Mouse (Mus musculus) liver, embryonic 12.5 days (tissue): ENCODE results near the gene Med12. TPM values are rescaled to one million over a fixed set of nuclear protein-coding genes. Genes with fewer than 3 reads are reported as not detected.

Source experiments
- ATAC-seq: fragments of 200-750 bp; cut with Nextera tagmentation; 2 replicates; pipeline ENCODE4 v1.8.0; 2017; ENCODE audit warnings: moderate number of reproducible peaks, mild to moderate bottlenecking, moderate library complexity
- H3K27ac ChIP-seq: fragments of 300-500 bp; sonication (generic); 2 replicates; pipeline ENCODE4 v1.5.1; 2016; ENCODE audit warnings: mild to moderate bottlenecking
- H3K27me3 ChIP-seq: fragments of 300-500 bp; sonication (generic); replicated peaks from 2 replicates; pipeline ENCODE4 v1.6.1; 2016; ENCODE audit warnings: mild to moderate bottlenecking, moderate library complexity
- H3K36me3 ChIP-seq: fragments of 300-500 bp; sonication (generic); 2 replicates; pipeline ENCODE4 v1.6.1; 2016; ENCODE audit warnings: mild to moderate bottlenecking, moderate library complexity
- H3K4me1 ChIP-seq: fragments of 300-500 bp; sonication (generic); 2 replicates; pipeline ENCODE4 v1.6.1; 2016
- H3K4me2 ChIP-seq: fragments of 300-500 bp; sonication (generic); 2 replicates; pipeline ENCODE4 v1.6.1; 2016; ENCODE audit warnings: mild to moderate bottlenecking, moderate library complexity
- H3K4me3 ChIP-seq: fragments of 300-500 bp; sonication (generic); 2 replicates; pipeline ENCODE4 v1.5.1; 2016; ENCODE audit warnings: mild to moderate bottlenecking, moderate library complexity
- H3K9ac ChIP-seq: fragments of 300-500 bp; sonication (generic); 2 replicates; pipeline ENCODE4 v1.6.1; 2016; ENCODE audit warnings: mild to moderate bottlenecking, moderate library complexity
- H3K9me3 ChIP-seq: fragments of 300-500 bp; sonication (generic); replicated peaks from 2 replicates; pipeline ENCODE4 v1.6.1; 2016; ENCODE audit warnings: mild to moderate bottlenecking, moderate library complexity
- WGBS: fragments of 180-500 bp; shearing (Covaris S2); methylation state at CpG from one replicate; pipeline ENCODE4 v1.1.7; 2016; ENCODE audit not compliant: insufficient replicate concordance; 5-methylcytosine and 5-hydroxymethylcytosine counted together
- polyA plus RNA-seq: library from polyadenylated mRNA; unstranded; fragments of >200 nt; fragmentation: Nextera tagmentation; extraction: Ambion mirVana; gene quantifications from 2 replicates; pipeline ENCODE4 v1.2.1, GENCODE M21; 2016

The Med12 gene
- polyA plus RNA-seq: 24.8 and 28.5 TPM in 2 replicates

DNA sequence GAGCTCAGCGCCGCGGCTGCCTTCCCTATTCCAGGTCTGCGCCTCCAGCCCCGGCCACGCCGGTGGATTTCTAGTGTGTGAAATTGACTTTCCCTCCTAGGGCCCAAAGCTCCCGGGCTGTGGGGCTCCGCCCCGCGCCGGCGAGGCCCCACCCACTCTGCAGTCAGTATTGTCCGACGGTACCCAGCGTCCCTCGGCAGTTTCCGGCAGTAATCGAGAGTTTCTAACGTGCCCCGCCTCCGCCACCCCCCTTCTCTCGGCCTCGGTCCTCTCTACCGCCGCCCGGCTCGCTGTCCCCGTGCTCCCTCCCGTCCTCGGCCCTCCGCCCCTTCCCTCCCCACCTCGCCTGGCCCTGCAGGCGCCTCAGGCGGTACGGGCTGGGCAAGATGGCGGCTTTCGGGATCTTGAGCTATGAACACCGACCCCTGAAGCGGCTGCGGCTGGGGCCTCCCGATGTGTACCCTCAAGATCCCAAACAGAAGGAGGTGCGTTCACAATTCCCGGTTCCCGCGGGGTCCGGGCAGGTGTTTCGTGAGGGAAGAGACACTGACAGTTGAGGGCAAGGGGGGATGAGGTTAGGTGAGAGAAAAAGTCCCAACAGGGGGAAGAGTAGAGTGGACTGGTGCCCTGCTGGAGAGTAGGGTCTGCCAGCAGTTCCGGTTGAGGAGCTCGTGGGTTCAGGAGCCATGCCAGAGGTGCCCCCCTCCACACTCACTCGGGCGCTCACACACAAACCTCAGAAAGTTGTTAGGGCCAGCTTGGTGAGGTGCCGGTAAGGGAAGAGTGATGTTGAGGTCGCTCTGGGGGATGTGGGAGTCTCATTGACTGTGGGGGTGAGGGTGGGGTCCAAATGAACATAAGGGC lies at the start of gene Med12:
Med12 (plus strand) TSS at position 156 of the 864 bp plus-strand sequence.
- Histone ChIP-seq H3K9me3 (no peaks in the 10 kb centered on the region), H3K4me1 (peaks cover 25% of the 10 kb centered on the region), H3K27me3 (peaks cover 20% of the 10 kb centered on the region), H3K27ac (peak within 1 kb of the TSS; percentile 86), H3K9ac (peak within 1 kb of the TSS; percentile 78), H3K4me3 (peak within 1 kb of the TSS; percentile 67), H3K4me2 (peak within 1 kb of the TSS; percentile 60), H3K36me3 (peaks cover 36% of the 10 kb centered on the region)
- WGBS: 8% methylated on average over 52 of the region's 54 CpGs
- ATAC-seq: peak; percentile 96

DNA sequence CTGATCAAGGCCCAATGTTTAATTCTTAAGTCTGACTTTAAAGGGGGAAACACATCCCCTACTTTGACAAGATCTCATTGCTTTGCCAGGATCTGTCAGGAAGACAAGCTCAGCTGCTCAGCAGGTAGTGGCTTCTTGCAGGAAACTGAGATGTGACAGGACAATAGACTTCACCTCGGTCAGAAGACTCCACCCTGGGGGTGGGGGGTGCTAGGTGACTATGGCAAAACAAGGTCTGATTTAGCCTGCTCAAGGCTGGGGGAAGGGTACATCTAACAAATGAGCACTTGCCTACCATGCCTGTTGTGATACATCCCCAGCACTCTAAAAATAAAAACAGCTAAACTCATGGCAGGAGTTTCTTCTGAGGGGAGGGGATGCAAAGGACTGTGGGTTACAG lies 28.8 kb upstream of the Med12 start:
- no peak for ATAC-seq
- H3K4me1 ChIP-seq: no peaks in the 10 kb centered on the region
- H3K9ac ChIP-seq: no peak overlapping the region
- H3K27me3 ChIP-seq: peaks cover 19% of the 10 kb centered on the region; the same call in 1 of the 2 replicates
- H3K36me3 ChIP-seq: no peaks in the 10 kb centered on the region
- WGBS: 5% methylated on average over 1 of the region's 1 CpGs
- H3K4me3 ChIP-seq: no peak overlapping the region
- H3K27ac ChIP-seq: no peak overlapping the region
- no peaks in the 10 kb centered on the region for H3K9me3 ChIP-seq
- H3K4me2 ChIP-seq: no peak overlapping the region

DNA sequence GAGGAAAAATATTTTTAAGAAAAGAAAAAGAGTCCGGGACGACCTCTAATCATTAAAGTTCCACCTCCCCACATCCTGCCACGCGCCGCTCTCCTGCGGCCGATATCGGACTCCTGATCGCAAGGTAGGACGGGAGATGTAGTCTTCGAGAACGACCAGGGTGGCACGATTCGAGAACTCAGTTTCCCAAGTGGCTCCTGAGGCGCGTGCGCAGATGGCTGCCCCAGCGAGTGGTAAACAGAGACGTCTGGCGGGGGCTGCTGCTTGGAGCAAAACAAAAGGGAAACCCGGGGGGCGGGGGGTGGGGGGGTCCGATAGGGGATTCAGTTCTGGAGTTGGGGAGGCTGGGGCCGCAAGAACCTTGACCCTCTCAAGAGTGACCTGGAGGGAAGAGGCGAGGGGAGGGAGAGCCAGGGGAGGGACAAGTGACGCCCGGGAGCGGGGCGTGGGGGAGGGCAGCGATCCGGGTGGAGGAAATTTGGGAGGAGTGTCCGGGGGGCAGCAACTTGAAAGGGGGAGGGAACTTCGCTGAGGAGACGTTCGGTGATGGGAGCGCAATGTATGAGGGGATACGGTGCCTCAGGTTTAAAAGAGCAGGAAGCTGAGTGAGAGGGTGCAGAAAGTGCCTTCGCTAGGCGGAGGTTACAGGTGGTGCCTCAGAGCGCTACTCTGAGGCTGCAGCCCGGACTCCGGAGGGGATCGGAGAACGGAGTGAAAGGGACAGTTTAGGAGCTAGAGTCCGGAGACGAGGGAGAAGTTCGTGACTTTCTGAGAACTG lies 19.7 kb upstream of the Med12 start, which contains the start of gene Foxo4:
Foxo4 (plus strand) TSS at position 577 of the 778 bp plus-strand sequence.
- Histone ChIP-seq H3K4me3 (peak within 1 kb of the TSS; percentile 68), H3K27ac (peak within 1 kb of the TSS; percentile 84), H3K9ac (peak within 1 kb of the TSS; percentile 81), H3K4me1 (peaks cover 18% of the 10 kb centered on the region; the same call in 1 of the 2 replicates), H3K4me2 (peak within 1 kb of the TSS; percentile 78), H3K27me3 (peaks cover 13% of the 10 kb centered on the region; the same call in 1 of the 2 replicates), H3K9me3 (no peaks in the 10 kb centered on the region; the same call in 1 of the 2 replicates), H3K36me3 (peaks cover 15% of the 10 kb centered on the region)
- WGBS: 8% methylated on average over 47 of the region's 47 CpGs
- peak; percentile 93 for ATAC-seq

DNA sequence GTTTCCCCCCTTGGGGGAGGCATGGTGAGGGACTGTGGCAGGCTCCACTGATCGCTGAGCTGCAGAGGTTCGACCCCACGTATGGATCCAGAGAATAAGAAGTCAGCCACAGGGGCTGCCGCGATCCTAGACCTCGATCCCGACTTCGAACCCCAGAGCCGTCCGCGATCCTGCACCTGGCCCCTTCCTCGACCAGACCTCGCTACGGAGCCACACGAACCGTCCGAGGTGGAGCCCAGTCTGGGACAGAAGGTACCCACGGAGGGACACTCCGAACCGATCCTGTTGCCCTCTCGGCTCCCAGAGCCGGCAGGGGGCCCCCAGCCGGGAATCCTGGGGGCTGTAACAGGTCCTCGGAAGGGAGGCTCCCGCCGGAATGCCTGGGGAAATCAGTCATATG lies 19.1 kb upstream of the Med12 start:
- Histone ChIP-seq H3K27ac (peak overlapping the region; percentile 84), H3K9ac (peak overlapping the region; percentile 81), H3K9me3 (no peaks in the 10 kb centered on the region; the same call in 1 of the 2 replicates), H3K4me1 (peaks cover 18% of the 10 kb centered on the region; the same call in 1 of the 2 replicates), H3K27me3 (peaks cover 13% of the 10 kb centered on the region; the same call in 1 of the 2 replicates), H3K4me3 (peak overlapping the region; percentile 68), H3K4me2 (peak overlapping the region; percentile 78), H3K36me3 (peaks cover 20% of the 10 kb centered on the region)
- peak; percentile 24 for ATAC-seq
- WGBS: 5% methylated on average over 26 of the region's 26 CpGs

DNA sequence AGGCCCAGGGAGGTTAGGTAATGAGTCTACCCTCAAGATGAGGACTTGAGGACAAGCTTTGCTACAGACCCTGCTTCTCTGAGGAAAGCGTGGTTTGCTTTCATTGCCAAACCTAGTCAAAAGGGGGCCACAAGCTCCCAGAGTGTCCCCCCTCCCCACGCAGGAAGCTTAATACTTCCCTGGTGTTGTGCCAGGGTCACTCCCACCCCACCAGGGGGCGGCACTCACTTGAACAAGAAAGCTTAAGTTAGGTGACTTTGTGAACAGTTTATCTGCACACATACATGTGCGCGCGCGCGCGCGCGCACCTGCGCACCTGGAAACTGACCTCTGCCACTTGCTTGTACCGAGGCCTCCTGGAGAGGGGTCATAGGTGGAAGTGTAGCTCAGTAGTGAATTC lies 17.2 kb upstream of the Med12 start:
- no peak for ATAC-seq
- Histone ChIP-seq H3K36me3 (peaks cover 20% of the 10 kb centered on the region), H3K27ac (no peak overlapping the region), H3K4me3 (no peak overlapping the region), H3K9me3 (no peaks in the 10 kb centered on the region; the same call in 1 of the 2 replicates), H3K4me1 (peaks cover 30% of the 10 kb centered on the region), H3K9ac (no peak overlapping the region), H3K4me2 (peak overlapping the region; percentile 78; the same call in 1 of the 2 replicates), H3K27me3 (peaks cover 13% of the 10 kb centered on the region; the same call in 1 of the 2 replicates)
- 75% methylated on average over 13 of the region's 13 CpGs for WGBS

DNA sequence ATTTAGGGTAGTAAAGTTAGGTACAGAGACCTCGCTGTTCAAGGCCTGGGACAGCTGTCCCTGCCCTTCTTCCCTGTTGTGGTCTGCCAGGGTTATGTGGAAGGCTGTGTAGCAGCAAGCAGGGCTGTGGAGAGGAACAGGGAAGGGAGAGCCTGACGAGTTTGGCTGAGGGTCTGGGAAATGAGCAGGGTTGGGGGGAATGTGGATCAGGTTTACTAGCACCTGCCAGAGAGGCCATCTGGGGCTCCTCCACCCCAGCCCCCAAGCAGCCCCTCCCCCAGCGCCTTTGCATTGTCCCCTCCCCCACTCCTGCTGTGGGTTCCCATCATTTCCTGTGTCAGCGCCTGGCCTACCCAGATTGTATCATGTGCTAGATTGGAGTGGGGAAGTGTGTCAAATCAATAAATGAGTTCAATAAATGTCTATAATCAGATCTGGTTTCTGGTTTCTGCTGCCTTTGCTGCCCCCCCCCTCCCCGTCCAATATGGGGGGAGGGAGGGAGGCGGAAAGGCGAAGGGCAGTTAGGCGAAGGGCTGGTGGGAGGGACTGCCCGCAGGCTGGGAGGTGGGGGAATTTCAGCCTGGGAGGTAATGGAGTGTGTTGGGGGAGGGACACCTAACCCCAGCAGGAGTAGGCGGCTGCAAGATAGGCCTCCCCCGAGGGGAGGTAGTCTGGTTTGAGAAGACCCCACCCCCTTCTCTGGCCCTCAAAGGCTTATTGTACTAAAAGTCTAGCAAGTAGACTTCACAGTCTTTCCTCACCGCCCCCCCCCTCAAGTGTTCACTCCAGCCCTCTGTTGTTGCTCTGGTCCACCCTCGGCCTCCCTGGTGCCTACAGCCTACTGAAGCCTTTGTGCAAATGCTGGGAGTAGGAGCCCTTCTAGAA lies 13.1 kb upstream of the Med12 start:
- WGBS: 21% methylated on average over 11 of the region's 13 CpGs
- Histone ChIP-seq H3K4me2 (peak overlapping the region; percentile 28), H3K4me3 (no peak overlapping the region), H3K9ac (no peak overlapping the region), H3K9me3 (no peaks in the 10 kb centered on the region), H3K27ac (0 out of 2 replicates have a peak overlapping the region, but pooled peaks have one; percentile 30), H3K36me3 (peaks cover 20% of the 10 kb centered on the region), H3K27me3 (peaks cover 9% of the 10 kb centered on the region; the same call in 1 of the 2 replicates), H3K4me1 (peaks cover 37% of the 10 kb centered on the region)
- ATAC-seq: peak; percentile 57

DNA sequence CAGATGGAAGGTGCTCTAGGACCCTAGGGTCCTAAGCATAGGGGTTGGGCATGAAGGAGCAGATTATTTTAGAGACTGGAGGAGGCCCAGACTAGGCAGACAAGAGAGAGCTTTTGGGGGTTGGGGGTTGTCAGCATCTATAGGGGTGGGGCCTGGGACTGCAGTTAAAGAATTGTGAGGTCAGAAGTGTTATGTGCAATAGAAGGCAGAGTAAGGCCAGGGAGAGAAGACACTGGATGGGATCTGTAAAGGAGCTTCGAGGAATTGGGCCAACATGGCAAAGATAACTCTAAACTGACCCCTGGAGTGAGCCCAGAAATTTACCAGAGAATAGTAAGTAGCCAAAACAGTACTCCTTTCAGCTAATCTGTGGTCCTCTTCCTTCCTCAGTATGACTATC lies 9.9 kb upstream of the Med12 start, which contains the start of gene Gm614:
Gm614 (minus strand) TSS at position 101 of the 400 bp plus-strand sequence.
- peaks cover 19% of the 10 kb centered on the region for H3K27me3 ChIP-seq
- H3K4me3 ChIP-seq: no peak within 1 kb of the TSS
- H3K4me1 ChIP-seq: peaks cover 43% of the 10 kb centered on the region
- WGBS: 100% methylated on average over 1 of the region's 1 CpGs
- no peak within 1 kb of the TSS for H3K4me2 ChIP-seq
- no peaks in the 10 kb centered on the region for H3K9me3 ChIP-seq
- H3K27ac ChIP-seq: no peak within 1 kb of the TSS
- peaks cover 7% of the 10 kb centered on the region for H3K36me3 ChIP-seq
- H3K9ac ChIP-seq: no peak within 1 kb of the TSS
- ATAC-seq: no peak

DNA sequence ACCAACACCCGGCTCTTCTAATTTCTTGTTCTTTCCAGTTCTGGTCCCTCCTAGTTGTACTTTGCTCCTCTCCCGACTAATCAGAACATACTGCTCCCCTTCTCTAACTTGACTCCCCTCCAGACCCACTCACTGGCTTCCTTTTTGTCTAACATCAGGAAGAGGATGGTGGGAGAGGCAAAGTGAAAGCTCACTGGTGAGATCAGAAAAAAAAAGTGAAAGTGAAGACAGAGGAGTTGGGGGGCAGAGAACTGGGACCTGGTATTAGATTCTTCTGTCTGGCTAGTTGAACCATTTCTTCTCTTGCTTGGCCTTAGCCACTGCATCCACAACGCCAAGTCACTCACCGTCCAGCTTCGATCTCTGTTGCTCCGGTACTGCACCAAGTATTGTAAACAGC lies 7.2 kb upstream of the Med12 start:
- no peaks in the 10 kb centered on the region for H3K9me3 ChIP-seq
- no peak overlapping the region for H3K9ac ChIP-seq
- H3K4me2 ChIP-seq: no peak overlapping the region
- H3K27me3 ChIP-seq: peaks cover 19% of the 10 kb centered on the region
- peaks cover 31% of the 10 kb centered on the region for H3K4me1 ChIP-seq
- no peak overlapping the region for H3K4me3 ChIP-seq
- WGBS: 82% methylated on average over 6 of the region's 6 CpGs
- H3K27ac ChIP-seq: no peak overlapping the region
- ATAC-seq: no peak
- no peaks in the 10 kb centered on the region for H3K36me3 ChIP-seq

DNA sequence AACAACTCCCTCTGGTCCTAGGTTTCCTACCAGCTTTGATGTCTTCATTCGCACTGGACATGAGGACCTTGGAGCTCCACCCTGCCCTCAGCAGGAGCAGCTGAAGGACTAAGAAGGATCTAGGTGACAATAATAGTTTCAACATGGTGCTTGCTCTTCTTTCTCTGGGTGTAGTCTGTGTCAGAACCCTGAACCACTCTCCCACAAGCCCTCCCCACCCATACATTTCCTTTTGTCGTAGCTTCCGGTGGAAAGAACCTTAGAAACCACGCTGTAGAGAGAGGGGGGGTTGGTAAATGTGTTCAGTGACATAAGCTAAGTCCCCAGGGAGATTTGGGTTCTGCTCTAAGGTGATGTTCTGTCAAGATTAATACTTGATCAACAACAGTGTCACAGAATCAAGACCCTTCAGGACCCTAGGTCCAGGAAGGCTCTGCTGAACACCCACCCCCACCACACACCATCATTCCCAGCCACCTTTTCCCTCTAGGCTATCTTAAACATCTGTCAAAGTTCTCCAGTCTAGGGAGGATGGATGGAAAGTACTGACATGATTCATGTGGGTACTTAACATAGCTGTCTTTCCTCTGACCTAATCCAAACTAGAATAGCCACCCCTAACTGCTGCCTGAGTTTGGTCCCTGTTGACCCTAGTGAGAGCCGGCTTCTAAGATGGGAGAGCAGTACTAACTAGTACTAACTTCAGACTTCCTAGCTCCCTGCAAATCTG lies 5.6 kb upstream of the Med12 start, which contains the start of gene Il2rg:
Il2rg (minus strand) TSS at position 231 of the 730 bp plus-strand sequence.
- WGBS: 11% methylated on average over 5 of the region's 5 CpGs
- H3K27me3 ChIP-seq: peaks cover 25% of the 10 kb centered on the region
- no peak within 1 kb of the TSS for H3K27ac ChIP-seq
- H3K9me3 ChIP-seq: no peaks in the 10 kb centered on the region
- no peak within 1 kb of the TSS for H3K9ac ChIP-seq
- peak within 1 kb of the TSS; percentile 7; the same call in 1 of the 2 replicates for H3K4me3 ChIP-seq
- H3K36me3 ChIP-seq: no peaks in the 10 kb centered on the region
- ATAC-seq: peak; percentile 51; the same call in 1 of the 2 replicates
- peaks cover 34% of the 10 kb centered on the region for H3K4me1 ChIP-seq
- H3K4me2 ChIP-seq: peak within 1 kb of the TSS; percentile 32

DNA sequence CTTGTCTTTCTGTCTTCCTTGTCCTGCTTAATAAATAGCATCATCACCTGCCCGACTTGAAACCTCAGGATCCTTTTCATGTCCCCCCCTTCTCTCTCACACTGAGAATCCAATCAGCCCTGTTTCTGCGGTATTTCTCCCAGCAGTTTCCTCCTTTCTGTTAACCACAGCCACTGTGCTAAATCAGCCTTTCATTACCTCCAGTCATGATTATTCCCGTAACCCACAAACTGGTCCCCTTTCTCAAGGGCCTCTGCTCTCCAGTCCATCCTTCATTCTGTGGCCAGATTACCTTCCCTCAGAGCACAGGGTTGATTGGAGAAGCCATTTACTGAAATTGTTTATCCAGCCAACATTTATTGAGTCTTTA lies 5.1 kb upstream of the Med12 start, which contains the start of gene Gm20489:
Gm20489 (minus strand) TSS at position 269 of the 370 bp plus-strand sequence.
- Histone ChIP-seq H3K9ac (no peak within 1 kb of the TSS), H3K4me3 (0 out of 2 replicates have a peak within 1 kb of the TSS, but pooled peaks have one; percentile 7), H3K27ac (no peak within 1 kb of the TSS), H3K4me1 (peaks cover 39% of the 10 kb centered on the region), H3K4me2 (peak within 1 kb of the TSS; percentile 32), H3K9me3 (no peaks in the 10 kb centered on the region), H3K36me3 (no peaks in the 10 kb centered on the region), H3K27me3 (peaks cover 30% of the 10 kb centered on the region)
- 25% methylated on average over 3 of the region's 3 CpGs for WGBS
- no peak for ATAC-seq
